Mouse (Mus musculus): ENCODE data around the gene Eml2. TPM values are rescaled to one million over a fixed set of nuclear protein-coding genes. Genes with fewer than 3 reads are reported as not detected.

Gene Eml2
- total RNA-seq, 2 experiments from 2014 or later = 13.9 to 15.0 TPM

DNA sequence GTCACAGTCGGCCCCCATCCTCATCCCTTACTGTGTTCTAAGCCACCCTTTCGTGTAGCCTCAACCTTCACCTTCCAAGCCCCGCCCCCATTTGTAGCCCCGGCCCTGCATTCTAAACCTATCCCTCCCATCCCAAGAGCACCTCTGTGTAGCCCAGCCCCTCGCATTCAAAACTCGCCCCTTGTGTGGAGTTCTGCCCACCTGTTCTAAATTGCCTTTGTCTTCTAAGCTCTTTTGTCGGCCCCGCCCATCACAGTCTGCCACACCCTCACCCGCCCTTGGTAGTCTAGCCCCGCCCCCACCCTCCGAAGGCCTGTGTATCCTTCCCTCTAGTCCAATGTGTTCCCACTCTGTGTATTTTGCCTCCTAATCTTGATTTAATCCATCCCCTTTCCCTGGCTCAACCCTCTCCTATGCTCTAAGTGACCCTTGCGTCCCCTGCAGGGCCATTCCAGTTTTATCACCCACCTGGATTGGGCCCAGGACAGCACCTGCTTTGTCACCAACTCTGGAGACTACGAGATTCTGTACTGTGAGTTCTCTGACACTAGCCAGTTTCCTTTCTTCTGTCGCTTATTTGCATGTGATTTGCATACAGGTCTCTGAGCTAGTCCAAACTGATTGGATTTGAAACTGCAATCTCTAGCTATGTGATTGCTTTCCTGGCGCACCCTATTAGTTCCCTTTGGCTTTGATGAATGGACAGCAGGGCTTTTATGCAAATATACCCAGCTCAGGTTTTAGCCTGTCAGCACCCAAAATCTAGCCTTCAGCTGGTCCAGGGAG is 26.0 kb downstream of the Eml2 start:
- DNase-seq (ENCODE audit: low spot score) = no peak

DNA sequence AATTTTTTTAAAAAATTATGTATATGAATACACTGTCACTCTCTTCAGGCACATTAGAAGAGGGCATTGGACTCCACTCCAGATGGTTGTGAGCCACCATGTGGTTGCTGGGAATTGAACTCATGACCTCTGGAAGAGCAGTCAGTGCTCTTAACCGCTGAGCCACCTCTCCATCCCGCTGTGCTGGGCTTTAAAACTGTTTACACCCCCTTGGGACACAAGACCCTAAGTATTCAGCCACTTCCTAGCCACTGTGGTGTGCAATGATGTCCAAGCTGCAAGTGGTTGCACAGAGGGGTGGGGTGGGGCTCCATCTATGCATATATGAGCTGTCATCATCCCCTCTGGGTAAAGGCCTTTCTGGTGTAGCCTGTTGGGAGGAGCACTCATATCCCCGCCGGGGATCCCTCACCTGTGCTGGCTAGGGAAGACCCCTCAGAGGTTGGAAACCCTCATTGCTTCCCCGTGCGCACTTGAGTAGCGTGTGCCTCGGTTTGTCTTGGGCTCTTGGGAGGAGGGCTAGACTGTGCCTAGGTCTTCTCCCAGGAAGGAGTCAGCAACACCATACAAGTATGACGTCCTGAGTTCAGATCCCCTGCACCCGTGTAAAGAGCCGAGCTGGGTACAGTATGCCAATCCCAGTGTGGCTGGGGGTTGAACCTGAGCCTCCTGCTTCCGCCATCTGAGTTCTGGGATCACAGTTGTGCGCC is 32.1 kb downstream of the Eml2 start:
- DNase-seq (ENCODE audit: low spot score) = no peak

DNA sequence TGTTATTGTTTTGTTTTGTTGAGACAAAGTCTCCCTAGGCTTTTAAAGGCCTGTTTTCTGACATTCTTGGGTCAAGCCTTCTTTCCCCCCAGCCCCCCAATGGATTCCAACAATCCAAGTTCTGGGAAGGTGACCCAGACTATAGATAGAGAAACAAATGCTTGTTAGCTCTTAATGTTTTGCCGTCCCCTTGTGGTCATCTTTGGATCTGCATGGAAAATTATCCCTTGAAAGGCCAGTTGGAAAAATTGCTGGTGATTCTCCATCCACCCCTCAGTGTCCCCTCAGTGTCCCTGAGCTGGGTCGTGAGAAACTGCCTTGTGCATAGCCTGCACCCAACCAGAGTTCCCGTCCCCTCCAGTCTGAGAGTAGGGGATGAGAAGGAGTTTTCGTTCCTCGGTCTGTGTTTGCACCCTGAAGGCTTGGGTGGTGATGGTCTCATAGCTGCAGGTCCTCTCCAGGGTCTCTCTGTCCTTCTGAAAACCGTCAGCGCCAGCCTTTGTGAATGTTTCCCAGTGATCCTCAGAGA is 32.8 kb downstream of the Eml2 start:
- peak; percentile 56 for DNase-seq (ENCODE audit: low spot score)

DNA sequence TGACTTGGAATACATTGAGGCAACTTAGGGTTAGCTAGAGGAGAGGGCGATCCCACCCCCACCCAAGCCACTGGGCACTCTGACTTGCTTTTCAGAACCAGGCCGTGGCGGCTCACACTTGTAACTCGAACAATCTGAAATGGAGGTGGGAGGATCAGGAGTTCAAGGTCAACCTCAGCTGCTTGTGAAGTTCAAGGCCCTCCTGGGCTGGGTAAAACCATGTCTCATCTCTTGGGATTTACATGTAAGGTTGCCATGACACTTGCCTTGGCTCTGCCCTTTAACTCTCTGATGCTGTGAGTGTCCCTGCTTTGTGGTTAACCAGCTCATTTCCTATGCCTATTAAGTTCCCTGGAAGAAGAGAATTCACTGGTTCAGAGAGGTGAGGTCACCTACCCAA is 33.3 kb downstream of the Eml2 start:
- no peak for DNase-seq (ENCODE audit: low spot score)

DNA sequence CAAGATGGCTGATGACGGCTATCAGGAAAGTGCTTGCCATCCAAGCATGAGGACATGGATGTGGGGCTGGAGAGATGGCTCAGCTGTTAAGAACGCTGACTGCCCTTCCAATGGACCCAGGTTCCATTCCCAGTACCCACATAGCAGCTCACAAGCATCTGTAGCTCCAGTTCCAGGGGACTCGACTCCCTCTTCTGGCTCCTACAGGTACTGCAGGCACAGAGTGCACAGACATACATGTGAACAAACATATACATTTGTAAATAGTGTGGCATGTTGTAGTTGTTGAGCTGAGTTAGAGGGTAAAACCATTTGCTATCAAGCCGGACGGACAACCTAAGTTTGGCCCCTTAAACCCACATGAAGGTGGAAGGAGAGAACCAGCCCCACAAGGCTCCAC is 33.8 kb downstream of the Eml2 start:
- DNase-seq (ENCODE audit: low spot score) = no peak

DNA sequence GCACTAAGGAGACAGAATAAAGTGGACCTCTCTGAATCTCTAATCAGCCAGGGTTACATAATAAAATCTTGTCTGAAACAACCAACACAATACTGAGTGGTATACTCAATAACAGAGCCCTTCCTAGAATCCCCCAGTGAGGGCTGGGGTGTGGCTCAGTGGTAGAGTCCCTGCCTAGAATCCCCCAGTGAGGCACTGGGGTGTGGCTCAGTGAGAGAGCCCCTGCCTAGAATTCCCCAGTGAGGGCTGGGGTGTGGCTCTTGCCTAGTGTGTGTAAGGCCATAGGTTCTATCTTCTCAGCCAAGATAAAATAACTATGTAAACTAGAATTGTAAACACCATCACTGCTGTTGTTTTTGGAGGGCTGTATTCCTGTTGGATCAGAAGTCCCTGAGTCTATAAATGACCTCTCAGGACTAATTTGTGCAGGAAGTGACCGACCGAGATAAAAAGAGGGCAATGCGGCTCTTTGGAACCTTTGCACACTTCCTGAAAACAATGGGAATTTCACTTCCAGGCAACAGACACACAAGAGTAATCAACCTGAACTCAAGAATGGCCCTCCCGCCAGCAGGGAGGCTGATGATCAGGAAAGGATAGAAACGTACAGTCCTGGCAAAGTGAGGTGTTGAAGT is 34.9 kb downstream of the Eml2 start:
- no peak for DNase-seq (ENCODE audit: low spot score)

DNA sequence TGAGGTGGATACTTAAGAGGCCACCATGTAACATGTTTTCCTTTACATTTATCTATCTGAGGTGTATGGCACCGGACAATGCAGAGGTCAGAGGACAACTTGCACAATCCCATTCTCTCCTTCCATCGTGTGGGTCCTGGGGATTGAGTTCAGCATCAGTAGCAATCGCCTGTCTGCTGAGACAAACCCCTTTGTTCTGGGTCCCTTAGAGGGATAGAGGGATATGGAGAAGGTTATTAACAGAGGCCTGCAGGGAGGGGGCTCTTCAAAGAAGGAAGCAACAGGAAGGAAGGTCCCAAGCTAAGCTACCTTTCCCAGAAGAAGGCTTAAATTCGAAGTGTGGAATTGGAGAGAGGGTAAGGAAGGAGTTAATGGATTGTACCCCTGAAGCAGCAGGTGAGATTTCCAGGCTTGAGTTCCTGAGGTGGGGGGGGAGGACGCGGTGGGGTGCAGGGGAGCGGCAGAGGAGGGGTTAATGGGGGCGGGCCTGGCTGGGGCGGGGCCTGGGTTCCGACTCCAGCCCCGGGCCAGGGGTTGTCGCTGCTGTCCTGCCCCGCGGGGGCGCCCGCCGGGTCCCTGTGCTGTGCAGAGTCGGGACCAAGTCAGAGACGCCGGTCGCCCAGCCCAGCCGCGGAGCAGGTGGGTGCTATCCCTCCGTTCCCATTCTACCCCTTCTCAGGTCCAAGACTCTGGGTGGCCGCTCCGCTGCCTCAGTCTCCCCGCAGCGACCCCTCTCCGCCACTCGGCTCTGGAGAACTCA is 36.0 kb downstream of the Eml2 start, which contains the start of gene Gpr4:
Gene Gpr4, plus strand, starts transcription at position 543 of the 760 bp plus-strand sequence.
- no peak for DNase-seq (ENCODE audit: low spot score)

DNA sequence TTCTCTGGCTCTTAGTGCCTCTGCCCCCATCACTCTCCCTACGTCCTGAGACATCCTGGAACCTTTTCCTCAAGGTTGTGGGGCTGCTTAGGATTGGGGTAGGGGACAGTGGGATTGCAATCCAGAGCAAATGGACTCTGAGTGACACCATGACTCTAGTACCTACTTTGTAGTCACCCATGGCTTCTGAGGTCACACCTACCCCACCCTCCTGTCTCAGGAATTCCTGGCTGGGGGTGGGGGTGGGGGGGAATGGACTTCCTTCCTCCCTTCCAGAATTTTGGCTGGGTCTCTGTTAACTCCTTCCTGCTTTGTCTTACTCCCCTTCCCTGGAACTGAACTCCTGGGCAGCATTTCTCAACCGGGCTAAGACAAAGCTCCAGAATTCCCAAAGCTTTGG is 37.2 kb downstream of the Eml2 start:
- DNase-seq (ENCODE audit: low spot score) = no peak

DNA sequence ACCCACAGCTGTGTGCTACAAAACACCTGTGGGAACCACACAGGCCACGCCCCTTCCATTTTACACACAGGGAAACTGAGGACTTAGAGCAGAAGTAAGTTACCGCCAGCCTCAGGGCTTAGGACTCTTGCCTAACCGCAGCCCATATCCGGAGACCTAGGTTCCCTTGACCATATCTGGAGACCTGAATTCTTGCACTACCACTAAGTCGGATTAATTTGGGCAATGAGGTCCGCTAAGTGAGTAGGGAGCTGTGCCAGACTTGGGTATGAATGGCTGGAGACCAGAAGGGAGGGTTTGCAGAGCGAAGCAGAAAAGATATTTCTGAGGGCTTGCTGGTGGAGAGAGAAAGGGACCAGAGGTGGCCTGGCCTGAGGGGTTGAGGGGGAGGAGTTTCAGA is 38.1 kb downstream of the Eml2 start:
- no peak for DNase-seq (ENCODE audit: low spot score)

DNA sequence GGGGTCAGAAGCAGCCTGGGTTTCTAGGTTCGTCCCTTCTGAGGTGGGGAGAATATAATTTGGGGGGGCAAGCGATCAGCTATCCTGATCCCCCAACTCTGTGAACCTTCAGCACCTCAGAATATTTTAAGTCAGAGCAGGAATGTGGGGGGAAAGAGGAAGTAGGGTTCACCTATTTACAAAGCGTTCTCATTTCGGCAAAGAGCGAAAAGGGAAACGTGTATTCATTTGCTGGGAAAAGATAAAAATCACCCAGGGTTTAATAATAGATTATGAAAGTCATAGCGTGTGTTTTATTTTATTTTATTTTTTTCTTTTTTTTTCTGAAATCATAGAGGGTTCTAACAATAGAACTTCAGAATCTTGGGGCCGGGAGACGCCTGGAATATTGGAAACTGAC is 38.7 kb downstream of the Eml2 start:
- no peak for DNase-seq (ENCODE audit: low spot score)

DNA sequence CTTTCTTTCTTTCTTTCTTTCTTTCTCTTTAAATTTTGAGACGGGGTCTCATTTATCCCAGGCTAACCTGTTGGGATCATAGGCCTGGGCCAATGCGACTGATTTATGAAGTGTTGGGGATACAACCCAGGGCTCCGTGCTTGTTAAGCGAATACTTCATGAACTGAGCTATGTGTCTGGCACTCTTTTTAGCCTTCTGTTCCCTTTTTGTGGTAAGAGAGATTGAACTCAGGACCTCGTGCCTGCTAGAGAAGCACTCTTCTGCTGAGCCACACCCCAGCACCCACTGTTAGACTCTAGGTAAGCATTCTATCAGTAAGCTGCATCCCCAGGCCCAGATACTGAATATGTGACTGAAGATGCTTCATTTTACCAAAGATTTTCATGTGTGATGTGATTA is 41.3 kb downstream of the Eml2 start:
- DNase-seq (ENCODE audit: low spot score) = no peak

DNA sequence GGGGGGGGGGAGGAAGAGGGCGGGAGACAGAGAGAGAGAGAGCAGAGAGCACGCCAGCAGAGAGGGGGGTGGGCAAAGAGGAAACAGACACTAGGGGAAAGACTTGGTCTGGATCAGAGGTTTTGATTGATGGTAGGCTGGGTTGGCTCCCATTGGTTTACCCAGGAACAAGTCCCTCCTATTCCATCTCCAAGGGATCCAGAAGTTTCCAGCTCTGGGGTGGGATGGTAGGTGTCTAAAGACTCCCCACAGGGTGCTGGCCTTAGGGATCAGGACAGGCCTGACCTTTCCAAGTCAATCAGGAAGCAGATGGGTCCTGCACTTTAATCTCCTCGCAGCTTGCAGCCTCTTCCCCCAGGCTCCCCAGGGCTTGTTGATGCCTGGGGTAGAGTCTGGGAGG is 41.7 kb downstream of the Eml2 start:
- DNase-seq (ENCODE audit: low spot score) = no peak

DNA sequence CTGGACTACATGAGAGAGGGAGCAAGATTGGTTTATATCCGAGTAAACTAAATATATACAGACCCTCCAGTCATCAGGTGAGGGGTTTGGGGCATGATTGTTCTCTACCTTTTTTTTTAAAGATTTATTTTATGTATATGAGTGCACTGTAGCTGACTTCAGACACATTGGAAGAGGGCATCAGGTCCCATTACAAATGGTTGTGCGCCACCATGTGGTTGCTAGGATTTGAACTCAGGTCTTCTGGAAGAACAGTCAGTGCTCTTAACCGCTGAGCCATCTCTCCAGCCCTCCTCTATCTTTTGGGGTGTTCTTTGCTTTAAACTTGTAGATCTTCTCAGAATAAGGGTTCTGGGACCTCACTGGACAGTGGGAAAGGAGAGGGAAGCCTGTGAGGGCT is 43.8 kb downstream of the Eml2 start:
- no peak for DNase-seq (ENCODE audit: low spot score)

DNA sequence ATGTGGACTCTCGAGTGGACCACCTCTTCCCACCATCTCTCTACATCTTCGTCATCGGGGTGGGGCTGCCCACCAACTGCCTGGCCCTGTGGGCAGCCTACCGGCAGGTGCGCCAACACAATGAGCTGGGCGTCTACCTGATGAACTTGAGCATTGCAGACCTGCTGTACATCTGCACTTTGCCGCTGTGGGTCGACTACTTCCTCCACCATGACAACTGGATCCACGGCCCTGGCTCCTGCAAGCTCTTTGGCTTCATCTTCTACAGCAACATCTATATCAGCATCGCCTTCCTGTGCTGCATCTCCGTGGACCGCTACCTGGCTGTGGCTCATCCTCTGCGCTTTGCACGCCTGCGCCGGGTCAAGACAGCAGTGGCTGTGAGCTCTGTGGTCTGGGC is 46.0 kb downstream of the Eml2 start:
- no peak for DNase-seq (ENCODE audit: low spot score)

DNA sequence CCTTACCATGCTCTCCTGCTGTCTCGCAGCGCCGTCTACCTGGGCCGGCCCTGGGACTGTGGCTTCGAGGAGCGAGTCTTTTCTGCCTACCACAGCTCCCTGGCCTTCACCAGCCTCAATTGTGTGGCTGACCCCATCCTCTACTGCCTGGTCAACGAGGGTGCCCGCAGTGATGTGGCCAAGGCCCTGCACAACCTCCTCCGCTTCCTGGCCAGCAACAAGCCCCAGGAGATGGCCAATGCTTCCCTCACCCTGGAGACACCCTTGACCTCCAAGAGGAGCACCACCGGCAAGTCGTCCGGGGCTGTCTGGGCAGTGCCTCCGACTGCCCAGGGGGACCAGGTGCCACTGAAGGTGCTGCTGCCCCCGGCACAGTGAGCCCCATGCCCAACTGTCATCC is 46.7 kb downstream of the Eml2 start:
- no peak for DNase-seq (ENCODE audit: low spot score)

DNA sequence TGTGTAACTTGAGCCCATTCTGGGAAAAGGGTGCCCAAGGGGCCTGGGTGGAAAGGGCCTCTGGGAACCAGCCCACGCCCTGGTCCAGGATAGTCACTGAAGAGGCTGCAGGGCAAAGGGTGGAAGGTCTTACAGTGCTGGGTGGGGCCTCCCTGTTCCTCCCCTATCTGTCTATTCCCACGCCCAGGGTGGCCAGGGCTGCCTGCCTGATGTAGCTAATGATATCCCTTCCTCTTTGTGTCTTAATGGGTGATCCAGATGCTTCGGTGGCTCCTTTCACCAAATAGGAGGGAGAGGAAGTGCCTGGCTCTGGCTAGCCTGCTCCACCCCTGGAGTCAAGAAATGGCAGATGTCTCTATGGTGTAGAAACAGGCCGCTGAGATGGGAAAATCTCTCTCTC is 48.7 kb downstream of the Eml2 start:
- no peak for DNase-seq (ENCODE audit: low spot score)

DNA sequence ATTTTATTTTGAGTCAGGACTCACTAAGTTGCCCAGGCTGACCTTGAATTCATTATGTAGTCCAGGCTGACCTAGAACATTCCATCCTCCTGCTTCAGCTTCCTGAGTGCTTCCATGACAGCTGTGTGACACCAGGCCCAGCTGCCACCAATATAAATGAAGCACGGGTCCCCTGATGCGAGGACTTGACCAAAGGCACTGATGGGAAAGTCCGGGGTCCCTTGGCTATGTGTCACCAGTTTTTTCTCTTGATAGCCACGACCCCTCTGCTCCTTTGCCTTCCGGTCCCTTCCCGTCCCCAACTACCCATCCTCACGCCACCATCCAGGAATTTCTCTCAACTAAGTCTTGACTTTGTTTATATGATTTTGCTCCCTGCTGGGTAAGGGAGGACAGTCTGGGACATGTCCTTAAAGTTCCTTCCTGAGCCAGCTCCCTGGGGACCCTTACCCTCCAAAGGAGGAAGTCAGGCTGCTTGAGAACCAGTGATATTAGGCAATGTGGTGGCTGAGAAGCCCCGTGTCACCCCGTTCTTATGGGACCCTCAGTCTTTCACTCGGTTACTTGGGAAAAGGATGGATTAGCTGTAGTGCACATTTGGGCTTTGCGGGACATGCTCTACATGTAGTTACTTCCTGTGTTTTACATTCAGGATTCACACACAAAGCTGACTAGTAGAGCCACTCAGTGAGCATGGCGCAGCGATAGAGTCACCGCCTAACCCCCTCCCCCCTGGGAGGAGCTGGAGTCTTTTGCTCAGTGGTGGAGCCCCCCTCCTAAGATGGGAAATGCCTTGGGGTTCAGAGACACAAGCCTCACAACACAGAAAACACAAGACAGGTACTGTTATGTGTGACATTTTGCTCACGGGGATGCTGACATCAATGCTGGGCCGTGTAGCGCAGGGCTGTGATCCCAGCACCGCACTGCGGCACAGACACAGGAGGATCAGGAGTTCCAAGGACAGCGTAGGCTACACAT is 50.9 kb downstream of the Eml2 start:
- DNase-seq (ENCODE audit: low spot score) = peak; percentile 34

DNA sequence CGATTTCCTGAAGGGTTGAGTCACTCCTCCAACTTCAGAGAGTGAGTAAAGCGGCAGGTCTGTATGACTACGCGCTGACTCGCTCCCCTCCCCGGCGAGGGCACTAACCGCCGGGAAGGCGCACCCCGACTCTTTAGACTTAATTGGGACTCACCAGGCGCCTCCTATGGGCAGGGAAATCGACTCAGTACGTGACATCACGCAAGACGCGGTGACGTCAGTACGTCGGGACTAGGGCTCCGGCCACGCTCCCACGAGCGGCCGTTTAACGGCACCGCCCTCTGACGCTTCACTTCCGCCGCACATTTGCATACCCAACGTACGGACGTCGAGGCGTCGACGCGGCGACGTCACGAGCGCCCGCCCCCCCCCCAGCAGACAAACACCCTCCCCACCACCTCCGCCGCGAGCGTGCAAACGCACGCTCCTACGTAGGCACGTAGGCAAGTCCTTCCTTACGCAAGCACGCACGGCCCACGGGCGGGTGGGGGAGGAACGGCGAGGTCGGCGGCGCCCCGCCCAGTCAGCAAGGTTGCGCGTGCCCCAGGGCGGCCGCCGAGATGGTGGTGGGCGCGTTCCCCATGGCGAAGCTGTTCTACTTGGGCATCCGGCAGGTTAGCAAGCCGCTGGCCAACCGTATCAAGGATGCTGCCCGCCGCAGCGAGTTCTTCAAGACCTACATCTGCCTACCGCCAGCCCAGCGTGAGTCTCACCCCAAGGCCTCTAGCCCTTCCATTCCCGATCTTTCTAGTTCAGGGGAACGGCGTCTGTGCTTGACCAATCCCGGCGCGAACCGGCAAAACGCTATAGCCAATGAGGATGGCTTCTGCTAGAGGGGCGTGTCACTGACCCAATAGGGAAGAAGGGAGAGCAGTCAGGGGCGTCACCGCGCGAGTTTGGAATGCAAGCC is 51.9 kb downstream of the Eml2 start, which contains the start of gene Opa3:
Gene Opa3, plus strand, starts transcription at position 452 of the 910 bp plus-strand sequence.
- DNase-seq (ENCODE audit: low spot score) = peak; percentile 99

DNA sequence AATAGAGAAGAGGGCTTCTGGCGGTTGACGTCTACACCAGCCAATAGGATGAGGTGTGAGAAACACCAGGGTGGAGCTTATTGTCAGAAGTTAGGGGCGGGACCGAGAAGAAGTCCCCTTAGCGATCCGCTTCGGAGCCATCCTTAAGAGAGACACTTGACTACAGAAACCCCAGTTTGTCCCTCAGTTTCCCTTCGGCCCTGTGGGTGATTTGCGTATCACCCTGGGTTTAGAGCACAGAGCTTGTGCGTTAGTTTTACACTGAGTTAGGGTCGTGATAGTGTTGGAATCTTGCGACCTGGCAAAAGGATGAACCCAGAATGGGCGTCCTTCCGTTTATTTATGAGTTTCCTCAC is 52.5 kb downstream of the Eml2 start:
- DNase-seq (ENCODE audit: low spot score) = no peak

Data from gastrocnemius, adult 18-20 months (tissue).